7 mouse cellular contexts compared by ENCODE assay signal in genomic region chr9:102840792-102841778, GRCm38 (mm10). TPM values are rescaled to one million over a fixed set of nuclear protein-coding genes. Genes with fewer than 3 reads are reported as not detected.
DNase-seq lines count a peak whose midpoint lies in the region; ATAC-seq and TF ChIP-seq lines count a peak whose summit lies in the region.

No protein-coding gene starts in this region.

- H3K4me2 ChIP-seq in forebrain, embryonic 15.5 days (replicated peaks): no peak overlapping the region
- H3K4me2 ChIP-seq in intestine, embryonic 15.5 days (replicated peaks): peak overlapping the region; percentile 40

- ATAC-seq in forebrain, embryonic 15.5 days (replicated peaks): 0 out of 2 replicates have a peak, but pooled peaks have one; percentile 23
- peak; percentile 56; the same call in 1 of the 2 replicates for ATAC-seq in intestine, embryonic 15.5 days
- no peak for ATAC-seq in monocyte, adult 5-6 weeks (replicated peaks; ENCODE audit: insufficient number of reproducible peaks, low FRiP score, low TSS enrichment, poor library complexity, severe bottlenecking)

- WGBS in forebrain, embryonic 15.5 days: 20% methylated on average over 16 of the region's 16 CpGs
- 17% methylated on average over 16 of the region's 16 CpGs for WGBS in intestine, embryonic 15.5 days
- WGBS in lung, adult 2 months: 30% methylated on average over 16 of the region's 16 CpGs

- no peaks in the 10 kb centered on the region for H3K27me3 ChIP-seq in C2C12 (ENCODE audit: control insufficient read depth, insufficient read depth, insufficient read length)
- no peaks in the 10 kb centered on the region for H3K27me3 ChIP-seq in forebrain, embryonic 15.5 days
- H3K27me3 ChIP-seq in intestine, embryonic 15.5 days (replicated peaks): no peaks in the 10 kb centered on the region

- peak overlapping the region; percentile 2 for H3ac ChIP-seq in C2C12 (ENCODE audit: control insufficient read depth, insufficient read length, low read depth)

- no peak overlapping the region for H3K4me3 ChIP-seq in C2C12 (ENCODE audit: insufficient read depth, poor library complexity, severe bottlenecking)
- H3K4me3 ChIP-seq in forebrain, embryonic 15.5 days: no peak overlapping the region
- no peak overlapping the region for H3K4me3 ChIP-seq in intestine, embryonic 15.5 days (replicated peaks)
- H3K4me3 ChIP-seq in lung, adult 2 months (replicated peaks; ENCODE audit: extremely low read depth, low read depth, low read length): no peak overlapping the region

- H3K27ac ChIP-seq in forebrain, embryonic 15.5 days (replicated peaks): no peak overlapping the region
- H3K27ac ChIP-seq in intestine, embryonic 15.5 days: peak overlapping the region; percentile 55

- peaks cover 67% of the 10 kb centered on the region for H3K79me3 ChIP-seq in C2C12 (ENCODE audit: low read depth)

- no peaks in the 10 kb centered on the region for H3K9me3 ChIP-seq in forebrain, embryonic 15.5 days
- H3K9me3 ChIP-seq in intestine, embryonic 15.5 days: no peaks in the 10 kb centered on the region

- H3K36me3 ChIP-seq in C2C12 (ENCODE audit: control insufficient read depth, insufficient read depth): no peaks in the 10 kb centered on the region
- no peaks in the 10 kb centered on the region for H3K36me3 ChIP-seq in forebrain, embryonic 15.5 days
- no peaks in the 10 kb centered on the region for H3K36me3 ChIP-seq in intestine, embryonic 15.5 days

- peak; percentile 87 for DNase-seq in MN1 (ENCODE audit: low spot score)
- DNase-seq in lung, adult 2 months: peak; percentile 38
- no peak for DNase-seq in spleen, postnatal 14 days (ENCODE audit: low spot score in 2 of 2)

- TF ChIP-seq POLR2A in lung, adult 2 months (IDR thresholded peaks at IDR 0.05; ENCODE audit: borderline replicate concordance, extremely low read depth, low read depth, low read length): no peak

- H3K79me2 ChIP-seq in C2C12 (ENCODE audit: control insufficient read depth, insufficient read depth): peaks cover 92% of the 10 kb centered on the region

- H3K9ac ChIP-seq in forebrain, embryonic 15.5 days (replicated peaks): no peak overlapping the region
- 0 out of 2 replicates have a peak overlapping the region, but pooled peaks have one; percentile 4 for H3K9ac ChIP-seq in intestine, embryonic 15.5 days

- TF ChIP-seq CTCF in C2C12 (IDR thresholded peaks at IDR 0.05; ENCODE audit: control insufficient read depth, insufficient read depth, insufficient read length): no peak
- TF ChIP-seq CTCF in lung, adult 2 months (IDR thresholded peaks at IDR 0.05; ENCODE audit: insufficient read depth, low read length): no peak

- peaks cover 66% of the 10 kb centered on the region for H3K4me1 ChIP-seq in forebrain, embryonic 15.5 days
- peaks cover 77% of the 10 kb centered on the region for H3K4me1 ChIP-seq in intestine, embryonic 15.5 days (replicated peaks)
- peaks cover 27% of the 10 kb centered on the region for H3K4me1 ChIP-seq in lung, adult 2 months (ENCODE audit: control insufficient read depth, insufficient read depth, low read length)

TF ChIP-seq in C2C12, 6 proteins besides CTCF, POLR2A, EP300 and RAD21:
- TF ChIP-seq USF1 (IDR thresholded peaks at IDR 0.05; ENCODE audit: low read depth): no peak
- no peak for TF ChIP-seq MYOD1 (IDR thresholded peaks at IDR 0.05; ENCODE audit: control insufficient read depth, insufficient read length, low read depth)
- TF ChIP-seq FOSL1 (IDR thresholded peaks at IDR 0.05; ENCODE audit: insufficient read depth, low read length, poor library complexity, severe bottlenecking): no peak
- no peak for TF ChIP-seq MAX (IDR thresholded peaks at IDR 0.05)
- no peak for TF ChIP-seq CEBPB (IDR thresholded peaks at IDR 0.05; ENCODE audit: low read depth)
- TF ChIP-seq MYOG (IDR thresholded peaks at IDR 0.05; ENCODE audit: control insufficient read depth, extremely low read depth, insufficient read length): no peak

RNA-seq across cellular contexts. Expression of gene Ryk, which starts 6.4 kb away (rescaled TPM):
- polyA plus RNA-seq in C2C12 (2012; fragmentation: generic; extraction: Trizol): 68.4 TPM
- 13.9 and 15.1 TPM in 2 replicates for polyA plus RNA-seq in forebrain, embryonic 15.5 days (2015; fragmentation: Nextera tagmentation; extraction: Ambion mirVana)
- 19.7 and 21.2 TPM in 2 replicates for polyA plus RNA-seq in intestine, embryonic 15.5 days (2015; fragmentation: Nextera tagmentation; extraction: Ambion mirVana)
- polyA plus RNA-seq in lung, adult 2 months (2012; rRNA removed): 53.1 and 76.1 TPM in 2 replicates
- 1.4 to 1.7 TPM in 2 of 3 replicates, not detected in the other for total RNA-seq in monocyte, adult 5-6 weeks (2017)

Comparison
In these comparisons a context has a peak if more than half of its experiments do, and no peak if none do; other contexts are left out.
1. DNase-seq: peak in MN1 (single experiment) and lung, adult 2 months (single experiment); none in spleen, postnatal 14 days (0 of 2).